25 mouse cellular contexts compared by ENCODE assay signal in genomic region chr9:70042935-70043334, GRCm38 (mm10). TPM values are rescaled to one million over a fixed set of nuclear protein-coding genes. Genes with fewer than 3 reads are reported as not detected.
"Had no signal": no experiment of that assay in that cellular context is flagged by ENCODE, and none has a peak within 500 bp of the region (broad histone marks: within the 10 kb centered on the region; RNA-seq: fewer than 3 reads in every experiment).

No protein-coding gene starts in this region.

- H3K27me3 ChIP-seq: limb, embryonic 13.5 days; midbrain, embryonic 12.5 days; midbrain, embryonic 15.5 days; neural tube, embryonic 12.5 days; neural tube, embryonic 15.5 days; stomach, embryonic 15.5 days had no signal

- DNase-seq: kidney, adult 18-20 months; kidney, adult 9 months; kidney, postnatal 14 days; layer of hippocampus, adult 9-11 months; lung, embryonic 14.5 days; right cerebral cortex, adult 18-20 months; right cerebral cortex, postnatal 14 days; right cerebral cortex, postnatal 4 days; spleen, adult 18-20 months; thymus, postnatal 36 days had no signal

- H3K4me3 ChIP-seq: layer of hippocampus, adult 2 months; limb, embryonic 10.5 days; limb, embryonic 13.5 days; midbrain, embryonic 12.5 days; midbrain, embryonic 15.5 days; neural tube, embryonic 12.5 days; neural tube, embryonic 15.5 days; stomach, embryonic 15.5 days had no signal

- H3K4me2 ChIP-seq: limb, embryonic 13.5 days; lung, embryonic 14.5 days; midbrain, embryonic 12.5 days; midbrain, embryonic 15.5 days; neural tube, embryonic 12.5 days; neural tube, embryonic 15.5 days; stomach, embryonic 15.5 days had no signal

- H3K9ac ChIP-seq: limb, embryonic 13.5 days; lung, embryonic 14.5 days; midbrain, embryonic 12.5 days; midbrain, embryonic 15.5 days; neural tube, embryonic 12.5 days; neural tube, embryonic 15.5 days; stomach, embryonic 15.5 days had no signal

- H3K36me3 ChIP-seq: limb, embryonic 10.5 days; limb, embryonic 13.5 days; midbrain, embryonic 12.5 days; midbrain, embryonic 15.5 days; neural tube, embryonic 12.5 days; neural tube, embryonic 15.5 days; stomach, embryonic 15.5 days had no signal

- H3K9me3 ChIP-seq: limb, embryonic 10.5 days; limb, embryonic 13.5 days; midbrain, embryonic 15.5 days; neural tube, embryonic 12.5 days; neural tube, embryonic 15.5 days; stomach, embryonic 15.5 days had no signal

- ATAC-seq: intestine, embryonic 16.5 days; lung, postnatal 0 days; midbrain, embryonic 15.5 days had no signal

- H3K4me1 ChIP-seq: midbrain, embryonic 12.5 days; midbrain, embryonic 15.5 days; neural tube, embryonic 12.5 days; neural tube, embryonic 15.5 days had no signal

- H3K27ac ChIP-seq: layer of hippocampus, adult 2 months; limb, embryonic 10.5 days; limb, embryonic 13.5 days; macrophage; midbrain, embryonic 12.5 days; midbrain, embryonic 15.5 days; neural tube, embryonic 12.5 days; neural tube, embryonic 15.5 days; stomach, embryonic 15.5 days had no signal

RNA-seq across cellular contexts. Expression of gene Gcnt3, which starts 5.0 kb away (rescaled TPM):
- total RNA-seq: layer of hippocampus, adult 2 months; layer of hippocampus, postnatal 25 days; left cerebral cortex, adult 18-20 months; left cerebral cortex, postnatal 25 days; megakaryocyte, adult 5-6 weeks had no signal
- polyA plus RNA-seq: limb, embryonic 10.5 days; lung, postnatal 0 days; macrophage; midbrain, embryonic 12.5 days; midbrain, embryonic 15.5 days; neural tube, embryonic 12.5 days; neural tube, embryonic 15.5 days had no signal
